In genomic region chr15:86220229-86220630, GRCm38 (mm10) we compare ENCODE assay signal across 11 mouse cellular contexts. TPM values are rescaled to one million over a fixed set of nuclear protein-coding genes. Genes with fewer than 3 reads are reported as not detected.
DNase-seq lines count a peak whose midpoint lies in the region; ATAC-seq and TF ChIP-seq lines count a peak whose summit lies in the region.
"Had no signal": no experiment of that assay in that cellular context is flagged by ENCODE, and none has a peak within 500 bp of the region (broad histone marks: within the 10 kb centered on the region; RNA-seq: fewer than 3 reads in every experiment).

No protein-coding gene starts in this region.

- H3K4me2 ChIP-seq in liver, embryonic 11.5 days = no peak overlapping the region
- no peak overlapping the region for H3K4me2 ChIP-seq in liver, embryonic 16.5 days (ENCODE audit: low read depth, low read length)
- H3K4me2 ChIP-seq: limb, embryonic 15.5 days; neural tube, embryonic 12.5 days had no signal

- no peak for TF ChIP-seq CTCF in liver, adult 2 months (IDR thresholded peaks at IDR 0.05; ENCODE audit: low read depth, low read length)
- TF ChIP-seq CTCF in small intestine, adult 2 months (IDR thresholded peaks at IDR 0.05; ENCODE audit: extremely low read depth, insufficient read length, insufficient replicate concordance, low read depth, low read length) = no peak

- H3K27me3 ChIP-seq in liver, adult 2 months (ENCODE audit: control insufficient read depth, insufficient read depth, low read length) = no peaks in the 10 kb centered on the region
- no peaks in the 10 kb centered on the region for H3K27me3 ChIP-seq in liver, embryonic 11.5 days (replicated peaks; ENCODE audit: control insufficient read depth, insufficient read depth, low read length)
- no peaks in the 10 kb centered on the region for H3K27me3 ChIP-seq in liver, embryonic 16.5 days (ENCODE audit: control insufficient read depth, insufficient read depth, low read depth, low read length)
- H3K27me3 ChIP-seq in small intestine, adult 2 months (ENCODE audit: control insufficient read depth, insufficient read depth, low read length) = no peaks in the 10 kb centered on the region
- H3K27me3 ChIP-seq: limb, embryonic 15.5 days; neural tube, embryonic 12.5 days had no signal

- peak; percentile 62 for DNase-seq in adrenal gland, adult 2 months
- no peak for DNase-seq in adrenal gland, postnatal 25 days
- DNase-seq in liver, adult 2 months (ENCODE audit: extremely low read depth, low read depth, low spot score) = no peak
- no peak for DNase-seq in liver, embryonic 11.5 days (ENCODE audit: low spot score)
- no peak for DNase-seq in right cerebral cortex, adult 2 months (ENCODE audit: low spot score in 2 of 2)
- DNase-seq in frontal cortex, postnatal 14 days (ENCODE audit: low spot score in 2 of 2) = no peak

- no peaks in the 10 kb centered on the region for H3K36me3 ChIP-seq in liver, adult 2 months (ENCODE audit: control insufficient read depth, insufficient read depth, low read length)
- no peaks in the 10 kb centered on the region for H3K36me3 ChIP-seq in liver, embryonic 11.5 days (ENCODE audit: control insufficient read depth, insufficient read depth, low read length)
- no peaks in the 10 kb centered on the region for H3K36me3 ChIP-seq in liver, embryonic 16.5 days (ENCODE audit: control insufficient read depth, insufficient read depth)
- no peaks in the 10 kb centered on the region for H3K36me3 ChIP-seq in small intestine, adult 2 months (ENCODE audit: control insufficient read depth, insufficient read depth, low read length)
- H3K36me3 ChIP-seq: limb, embryonic 15.5 days; neural tube, embryonic 12.5 days had no signal

- no peak overlapping the region for H3K4me3 ChIP-seq in liver, adult 2 months (ENCODE audit: insufficient read depth, low read depth, low read length)
- H3K4me3 ChIP-seq in liver, embryonic 11.5 days (ENCODE audit: low read depth, low read length) = no peak overlapping the region
- no peak overlapping the region for H3K4me3 ChIP-seq in liver, embryonic 16.5 days (ENCODE audit: low read depth, low read length)
- H3K4me3 ChIP-seq in small intestine, adult 2 months (ENCODE audit: low read depth, low read length) = no peak overlapping the region
- H3K4me3 ChIP-seq: limb, embryonic 15.5 days; neural tube, embryonic 12.5 days had no signal

- TF ChIP-seq POLR2A in liver, adult 2 months (IDR thresholded peaks at IDR 0.05; ENCODE audit: extremely low read depth, insufficient read depth, low read length) = no peak
- no peak for TF ChIP-seq POLR2A in small intestine, adult 2 months (IDR thresholded peaks at IDR 0.05; ENCODE audit: low read depth, low read length)

- peaks cover 10% of the 10 kb centered on the region; the same call in 1 of the 2 replicates for H3K79me2 ChIP-seq in liver, adult 2 months (ENCODE audit: control insufficient read depth, insufficient read depth, low read length)

- no peak for ATAC-seq in liver, embryonic 11.5 days (replicated peaks; ENCODE audit: low FRiP score)
- no peak for ATAC-seq in liver, embryonic 16.5 days (ENCODE audit: low read depth)
- ATAC-seq: inflammation-experienced regulatory T-cells, adult 6 months had no signal

- H3K9ac ChIP-seq in liver, adult 2 months (ENCODE audit: low read depth, low read length) = no peak overlapping the region
- H3K9ac ChIP-seq in liver, embryonic 11.5 days (ENCODE audit: low read depth, low read length) = no peak overlapping the region
- no peak overlapping the region for H3K9ac ChIP-seq in liver, embryonic 16.5 days (ENCODE audit: low read depth, low read length)
- H3K9ac ChIP-seq: limb, embryonic 15.5 days; neural tube, embryonic 12.5 days had no signal

- H3K9me3 ChIP-seq in liver, embryonic 11.5 days (ENCODE audit: control insufficient read depth, low read length) = no peaks in the 10 kb centered on the region
- no peaks in the 10 kb centered on the region for H3K9me3 ChIP-seq in liver, embryonic 16.5 days (replicated peaks; ENCODE audit: control insufficient read depth, low read length)
- H3K9me3 ChIP-seq: limb, embryonic 15.5 days; neural tube, embryonic 12.5 days had no signal

- WGBS in liver, adult 2 months = 72% methylated on average over 5 of the region's 5 CpGs
- WGBS in liver, embryonic 11.5 days = 78% methylated on average over 5 of the region's 5 CpGs
- WGBS in liver, embryonic 16.5 days (ENCODE audit: insufficient replicate concordance) = 61% methylated on average over 5 of the region's 5 CpGs
- WGBS in small intestine, adult 2 months = 87% methylated on average over 5 of the region's 5 CpGs

- H3K4me1 ChIP-seq in liver, adult 2 months (ENCODE audit: control insufficient read depth, insufficient read depth, low read length) = peaks cover 10% of the 10 kb centered on the region
- H3K4me1 ChIP-seq in liver, embryonic 11.5 days (replicated peaks; ENCODE audit: control insufficient read depth, insufficient read depth, low read length) = no peaks in the 10 kb centered on the region
- peaks cover 4% of the 10 kb centered on the region for H3K4me1 ChIP-seq in liver, embryonic 16.5 days (ENCODE audit: control insufficient read depth, low read depth, low read length)
- H3K4me1 ChIP-seq in small intestine, adult 2 months (ENCODE audit: control insufficient read depth, insufficient read depth, insufficient read length, low read length) = no peaks in the 10 kb centered on the region

- peak overlapping the region; percentile 29 for H3K27ac ChIP-seq in liver, adult 2 months (replicated peaks; ENCODE audit: insufficient read depth, low read depth, low read length)
- no peak overlapping the region for H3K27ac ChIP-seq in liver, embryonic 11.5 days (ENCODE audit: low read depth, low read length)
- H3K27ac ChIP-seq in liver, embryonic 16.5 days (ENCODE audit: low read length) = peak overlapping the region; percentile 19; the same call in 1 of the 2 replicates
- H3K27ac ChIP-seq in small intestine, adult 2 months (ENCODE audit: insufficient read depth, low read depth, low read length) = peak overlapping the region; percentile 29; the same call in 1 of the 2 replicates
- H3K27ac ChIP-seq: limb, embryonic 15.5 days; neural tube, embryonic 12.5 days had no signal

RNA-seq across cellular contexts. Expression of gene Tbc1d22a, which starts 6.0 kb away (rescaled TPM):
- 10 to 100 TPM; 34.5 to 37.7 TPM for total RNA-seq in adrenal gland, adult 2 months (2021)
- polyA plus RNA-seq in adrenal gland, adult 2 months (2012; rRNA removed) = 38.7 and 44.4 TPM in 2 replicates
- total RNA-seq in adrenal gland, postnatal 25 days (2021) = 24.7 and 33.8 TPM in 2 replicates
- total RNA-seq in liver, adult 2 months (2014; rRNA removed) = 9.6 and 13.2 TPM in 2 replicates
- polyA plus RNA-seq in liver, adult 2 months (2012; rRNA removed) = 14.1 and 14.3 TPM in 2 replicates
- polyA plus RNA-seq in liver, embryonic 11.5 days (2014; fragmentation: Nextera tagmentation; extraction: Ambion mirVana) = 10.8 and 11.7 TPM in 2 replicates
- 6.8 and 8.1 TPM in 2 replicates for polyA plus RNA-seq in liver, embryonic 16.5 days (2015; fragmentation: Nextera tagmentation; extraction: Ambion mirVana)
- polyA plus RNA-seq in small intestine, adult 2 months (2012; rRNA removed) = 23.1 and 54.8 TPM in 2 replicates

RNA-seq across cellular contexts. Expression of gene Cerk, which starts 34.3 kb away (rescaled TPM):
- 10 to 100 TPM; 34.5 to 41.1 TPM for total RNA-seq in adrenal gland, adult 2 months (2021)
- 33.7 and 39.6 TPM in 2 replicates for polyA plus RNA-seq in adrenal gland, adult 2 months (2012; rRNA removed)
- total RNA-seq in adrenal gland, postnatal 25 days (2021) = 26.4 and 29.6 TPM in 2 replicates
- 3.0 and 3.7 TPM in 2 replicates for total RNA-seq in liver, adult 2 months (2014; rRNA removed)
- polyA plus RNA-seq in liver, adult 2 months (2012; rRNA removed) = 2.6 and 2.7 TPM in 2 replicates
- 8.4 and 8.5 TPM in 2 replicates for polyA plus RNA-seq in liver, embryonic 11.5 days (2014; fragmentation: Nextera tagmentation; extraction: Ambion mirVana)
- polyA plus RNA-seq in liver, embryonic 16.5 days (2015; fragmentation: Nextera tagmentation; extraction: Ambion mirVana) = 4.7 and 4.8 TPM in 2 replicates
- 14.4 and 47.8 TPM in 2 replicates for polyA plus RNA-seq in small intestine, adult 2 months (2012; rRNA removed)
